Mouse (Mus musculus): ENCODE data around the gene Fgf9.
A peak's percentile ranks its signal among the peaks of the same experiment; 100 is the strongest.

Fgf9 gene

DNA sequence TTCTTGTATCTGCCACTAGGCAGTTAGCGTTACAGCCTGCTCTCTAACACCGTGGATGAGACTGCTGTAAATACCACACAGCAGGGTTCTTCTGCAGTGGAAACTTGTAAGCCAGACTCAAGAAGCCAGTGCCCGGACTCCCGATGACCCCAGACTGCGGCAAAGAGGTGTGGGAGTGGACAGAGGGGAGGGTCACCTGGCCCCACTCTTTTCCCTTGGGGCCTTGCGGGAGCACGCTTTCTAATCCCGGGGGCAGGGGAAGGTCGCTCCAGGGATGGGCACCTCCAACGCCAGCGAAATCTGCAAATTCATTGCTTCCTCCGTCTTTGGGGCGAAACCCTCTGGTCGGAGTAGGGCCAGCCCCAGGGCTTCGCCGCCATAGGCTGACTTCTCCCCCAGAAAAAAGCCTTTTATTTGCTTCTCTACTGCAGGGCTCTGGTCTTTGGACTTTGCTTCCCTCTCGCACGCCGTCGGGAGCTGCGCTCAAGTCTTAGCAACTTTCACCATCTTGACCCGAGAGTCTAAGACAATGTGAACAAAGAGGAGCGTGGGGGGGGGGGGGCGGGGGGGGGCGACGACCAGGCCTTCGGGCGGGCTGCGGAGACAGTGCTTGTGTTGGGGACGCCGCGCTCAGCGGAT is at the start of gene Fgf9:
Gene Fgf9 (plus strand): TSS at position 67 of the 639 bp plus-strand sequence.
- peak; percentile 15 to 17 for DNase-seq (ENCODE audit: low spot score in 2 of 2)

GRCm38 (mm10) chr14:58034567-58034966 is 35.8 kb upstream of the Fgf9 start:
- DNase-seq (ENCODE audit: low spot score in 2 of 2): peak in 1 of 2 experiments; percentile 30

DNA sequence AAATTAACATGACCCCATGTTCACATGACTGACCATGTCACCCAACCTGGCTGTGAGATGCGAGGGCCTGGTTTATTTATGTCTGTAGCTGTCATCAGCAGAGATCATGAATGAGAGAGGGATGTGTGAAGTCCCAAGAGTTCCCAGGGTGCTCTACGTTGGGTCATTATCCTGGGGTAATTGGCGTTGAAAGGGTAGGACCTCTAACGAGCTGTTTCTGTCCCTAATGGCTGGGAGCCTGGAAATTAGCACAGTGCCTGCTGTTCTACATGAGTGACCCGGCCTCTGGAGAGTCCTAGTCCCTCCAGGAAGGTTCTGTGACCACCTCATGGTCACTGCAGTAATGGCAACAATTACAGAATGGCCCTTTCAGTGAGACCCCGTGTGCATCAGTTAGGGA is 34.2 kb upstream of the Fgf9 start:
- DNase-seq (ENCODE audit: low spot score in 2 of 2): no peak

DNA sequence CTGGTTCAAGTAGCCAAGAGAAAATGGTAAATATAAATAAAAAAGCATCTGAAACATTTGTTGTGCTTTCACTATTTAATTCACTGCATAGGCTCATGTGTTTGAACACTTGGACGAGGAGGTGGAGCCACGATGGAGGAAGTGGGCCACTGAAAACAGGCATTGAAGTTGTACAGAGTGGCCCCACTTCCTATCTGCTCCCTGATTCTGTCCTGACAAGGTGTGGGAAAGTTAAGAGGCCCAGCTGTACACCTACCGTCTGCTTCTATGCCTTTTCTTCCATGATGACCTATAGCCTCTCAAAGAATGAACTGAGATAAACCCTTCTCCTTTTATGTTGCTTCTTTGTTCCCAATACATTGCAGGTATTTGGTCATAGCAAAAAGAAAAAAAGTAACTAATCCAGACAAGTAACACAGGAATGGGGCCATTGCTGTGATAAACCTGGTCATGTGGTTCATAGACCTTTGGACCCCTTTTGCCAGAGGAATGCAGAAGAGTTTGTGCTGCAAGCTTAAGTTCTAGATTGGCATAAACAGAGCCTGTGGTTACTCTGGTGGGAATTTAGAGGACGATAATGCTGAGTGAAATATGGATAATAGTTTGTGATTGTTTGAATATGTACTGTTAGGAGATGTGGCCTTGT is 23.6 kb upstream of the Fgf9 start:
- DNase-seq (ENCODE audit: low spot score in 2 of 2): no peak

DNA sequence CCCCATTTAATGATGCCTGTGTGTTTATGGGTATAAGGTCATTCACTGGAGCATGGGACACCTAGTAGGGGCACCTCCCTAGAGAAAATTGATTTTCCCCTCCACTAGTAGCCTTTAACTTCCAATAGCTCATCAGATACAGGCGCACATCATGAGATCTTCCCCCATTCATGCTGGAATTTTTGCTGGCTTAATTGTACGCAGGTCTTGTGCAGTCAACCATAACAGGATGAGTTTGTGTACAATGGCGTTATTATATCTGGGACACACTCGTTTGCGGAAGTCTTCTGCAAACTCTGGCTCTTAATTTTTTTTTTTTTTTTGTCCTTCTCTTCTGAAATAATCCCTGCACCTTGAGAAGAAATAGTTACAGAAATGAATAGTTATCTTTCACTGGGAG is 19.7 kb upstream of the Fgf9 start:
- DNase-seq (ENCODE audit: low spot score in 2 of 2): no peak

DNA sequence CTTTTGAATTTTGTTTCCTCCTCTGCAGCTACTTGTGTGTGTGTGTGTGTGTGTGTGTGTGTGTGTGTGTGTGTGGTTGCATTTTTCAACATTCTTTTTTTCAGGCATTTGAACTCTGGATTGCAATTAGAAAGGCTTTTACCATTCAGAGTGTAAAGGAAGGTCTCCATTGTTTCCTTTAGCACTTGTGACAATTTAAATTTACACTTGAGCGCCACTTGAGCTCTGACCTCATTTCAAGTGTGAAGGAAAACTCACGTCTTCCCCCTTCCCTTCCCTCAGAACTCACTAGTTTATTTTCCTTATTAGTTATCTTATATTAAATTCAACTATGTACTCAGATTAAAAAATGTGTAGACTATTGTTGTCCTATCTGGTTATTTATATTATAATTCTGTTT is 2.8 kb upstream of the Fgf9 start:
- DNase-seq (ENCODE audit: low spot score in 2 of 2): no peak

GRCm38 (mm10) chr14:58068641-58069040 is 1.7 kb upstream of the Fgf9 start:
- no peak for DNase-seq (ENCODE audit: low spot score in 2 of 2)

GRCm38 (mm10) chr14:58069927-58070326 is 420 bp upstream of the Fgf9 start:
- DNase-seq (ENCODE audit: low spot score in 2 of 2): no peak

GRCm38 (mm10) chr14:58071120-58071641 is 834 bp downstream of the Fgf9 start:
- DNase-seq (ENCODE audit: low spot score in 2 of 2): peak; percentile 31 to 57

DNA sequence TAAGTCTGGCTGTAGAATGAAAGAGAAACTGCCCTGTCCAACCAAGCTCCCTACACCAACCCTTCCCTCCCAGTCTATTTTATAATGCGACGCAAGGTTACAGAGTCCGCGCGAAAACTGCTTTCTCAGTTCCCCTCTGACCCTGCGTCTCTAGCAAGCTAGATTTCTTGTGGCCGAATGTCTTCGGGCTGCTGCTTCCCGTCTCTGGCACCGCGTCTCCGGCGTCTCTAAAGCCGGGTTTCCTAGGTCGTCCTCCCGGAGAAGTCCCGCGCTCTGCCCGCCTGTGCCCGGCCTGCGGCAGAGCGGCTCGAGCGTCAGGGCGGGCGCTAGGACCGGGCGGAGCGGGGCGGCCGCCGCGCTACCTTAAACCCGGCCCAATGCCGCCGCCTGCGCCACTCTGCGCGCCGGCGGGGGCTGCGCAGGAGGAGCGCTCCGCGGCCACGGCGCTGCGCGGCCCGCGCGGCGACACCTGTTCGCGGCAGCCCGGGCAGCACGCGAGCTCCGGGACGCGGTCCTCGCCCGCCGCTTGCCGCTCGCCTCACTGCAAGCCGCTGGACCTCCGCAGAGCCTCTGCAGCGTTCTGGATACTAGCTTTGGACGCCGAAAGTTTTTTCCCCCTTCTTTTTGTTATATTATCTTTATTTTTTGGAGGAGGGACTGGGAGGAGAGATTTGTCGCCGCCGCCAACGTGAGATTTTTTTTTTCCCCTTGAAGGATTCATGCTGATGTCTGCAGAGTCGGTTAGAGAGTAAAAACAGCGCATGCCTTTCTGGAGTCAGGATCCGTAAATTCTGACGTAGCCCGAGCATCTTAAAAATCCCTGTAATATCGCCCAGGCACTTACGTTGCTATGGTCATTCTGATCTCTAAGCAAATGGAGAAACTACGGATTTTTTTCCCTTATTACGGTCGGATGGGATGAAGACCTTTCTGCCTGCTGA is 1.8 kb downstream of the Fgf9 start:
- peak; percentile 54 to 66 for DNase-seq (ENCODE audit: low spot score in 2 of 2)

GRCm38 (mm10) chr14:58072771-58073501 is 2.6 kb downstream of the Fgf9 start:
- peak in 1 of 2 experiments; percentile 12 for DNase-seq (ENCODE audit: low spot score in 2 of 2)

- DNase-seq (ENCODE audit: low spot score in 2 of 2): peak in 1 of 2 experiments; percentile 2
Measured at GRCm38 (mm10) chr14:58073936-58074335, 3.6 kb downstream of the Fgf9 start.

DNA sequence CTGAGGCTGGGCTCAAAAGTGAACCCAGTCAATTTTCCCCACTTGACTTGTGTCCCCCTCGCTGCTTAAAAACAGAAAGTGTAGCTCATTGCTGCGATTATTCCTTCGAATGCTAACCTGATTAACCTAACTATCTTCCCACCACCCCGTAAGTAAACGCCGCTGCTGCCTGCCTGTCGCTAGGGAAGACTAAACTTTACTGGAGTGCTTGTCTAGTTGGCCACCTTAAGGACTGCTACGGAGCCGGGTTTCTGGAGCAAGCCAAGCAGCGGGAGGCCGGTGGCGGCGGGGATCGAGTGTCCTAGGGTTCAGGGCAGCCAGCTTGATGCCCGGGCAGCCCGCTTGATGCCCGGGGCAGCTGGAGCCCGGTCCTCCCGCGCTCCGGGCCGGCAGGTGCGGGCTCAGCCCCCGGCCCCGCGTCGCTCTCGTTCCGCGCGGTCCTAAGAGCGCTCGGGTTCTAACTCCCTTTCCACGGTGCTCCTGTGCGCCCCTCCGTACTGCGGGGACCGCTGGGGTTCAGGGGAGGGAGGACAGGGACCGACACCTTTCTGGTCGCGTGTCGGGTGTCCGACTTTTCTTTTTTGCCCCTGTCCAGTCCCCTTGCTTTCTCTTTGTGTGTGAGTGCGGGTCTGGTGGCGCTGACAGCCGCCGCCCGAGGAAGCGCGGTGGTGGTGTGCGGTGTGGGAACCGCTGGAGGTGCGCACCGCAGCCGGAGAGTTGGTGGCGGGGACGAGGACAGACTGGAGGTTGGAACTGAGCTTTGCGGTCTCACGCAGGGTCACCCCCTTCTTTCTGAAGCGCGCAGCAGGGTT is 4.5 kb downstream of the Fgf9 start:
- peak in 1 of 2 experiments; percentile 21 for DNase-seq (ENCODE audit: low spot score in 2 of 2)

DNA sequence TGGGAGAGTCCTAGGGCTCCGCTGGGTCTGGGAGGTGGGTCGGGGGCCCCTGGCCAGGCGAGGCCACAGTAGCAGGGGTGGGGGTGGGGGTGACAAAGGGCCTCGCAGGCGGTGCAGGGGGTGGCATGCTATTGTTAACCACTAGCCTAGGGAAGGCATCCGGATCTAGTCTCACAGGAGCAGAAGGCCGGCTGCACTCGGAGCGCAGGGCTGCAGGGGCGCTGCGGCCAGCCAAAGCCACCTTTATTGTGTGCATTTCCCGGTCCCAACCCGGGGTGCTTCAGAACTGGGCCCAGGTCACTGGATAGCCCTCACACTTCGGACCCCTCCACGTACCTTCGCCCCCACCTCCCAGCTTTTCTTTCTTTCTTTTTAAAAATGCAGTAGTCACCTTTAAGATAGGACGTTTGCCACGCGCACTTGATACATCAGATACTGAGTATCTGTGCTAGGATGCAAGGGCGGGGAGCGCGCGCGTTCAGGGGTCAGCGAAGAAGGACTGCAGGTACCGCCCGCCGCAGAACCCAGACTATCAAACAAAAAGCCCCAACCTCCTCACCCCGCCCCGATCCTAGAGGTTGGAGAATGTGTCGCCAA is 5.2 kb downstream of the Fgf9 start:
- DNase-seq (ENCODE audit: low spot score in 2 of 2): peak in 1 of 2 experiments; percentile 11

DNA sequence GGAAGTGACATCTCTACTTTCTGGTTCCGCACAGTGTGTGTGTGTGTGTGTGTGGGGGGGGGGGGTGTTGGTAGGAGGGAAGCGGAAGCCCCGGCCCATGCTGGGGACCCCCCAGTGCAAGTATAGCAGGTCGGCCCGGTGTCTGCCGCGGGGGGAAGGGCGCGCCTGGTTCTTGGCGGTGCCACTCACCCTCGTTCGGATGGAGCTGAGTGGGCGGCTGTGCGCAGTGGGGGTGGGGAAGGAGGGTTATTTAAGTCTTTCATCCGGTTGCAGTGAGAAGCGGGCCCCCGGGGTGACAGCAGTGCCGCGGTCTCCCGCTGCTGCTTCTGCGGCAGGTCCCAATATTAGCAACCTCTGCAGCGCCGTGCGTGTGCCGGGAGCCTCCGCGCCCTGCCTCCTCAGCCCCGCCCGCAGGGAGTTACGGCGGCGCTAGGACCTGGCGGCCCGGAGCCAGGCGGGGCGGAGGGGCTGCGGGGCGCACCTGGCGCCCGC is 5.7 kb downstream of the Fgf9 start:
- DNase-seq (ENCODE audit: low spot score in 2 of 2): peak; percentile 19 to 25

DNA sequence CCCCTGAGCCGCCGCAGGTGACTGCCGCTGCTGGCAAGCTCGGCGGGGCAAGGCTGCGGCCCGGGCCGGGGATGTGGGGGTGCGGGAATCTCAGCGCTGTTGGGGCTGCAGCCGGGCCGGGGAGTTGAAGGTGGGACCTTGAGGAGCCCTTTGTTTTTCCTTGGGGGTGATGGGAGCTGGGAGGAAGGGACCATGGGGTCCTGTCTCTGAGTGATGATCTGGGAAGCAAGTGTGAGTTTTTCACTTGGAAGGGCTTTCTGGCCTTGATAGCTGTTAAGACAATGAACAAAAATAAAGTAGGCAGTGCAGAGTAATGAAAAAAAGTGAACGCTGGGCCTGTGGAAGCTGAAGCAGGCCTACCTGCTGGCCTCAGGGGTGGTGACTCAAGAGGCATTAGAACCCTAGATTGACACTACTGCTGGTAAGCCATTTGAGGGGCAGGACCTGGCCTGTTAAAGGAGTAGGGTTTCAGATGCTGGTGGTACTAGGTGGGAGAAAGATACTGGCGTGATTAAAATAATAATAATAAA is 6.4 kb downstream of the Fgf9 start:
- no peak for DNase-seq (ENCODE audit: low spot score in 2 of 2)

GRCm38 (mm10) chr14:58079471-58079870 is 9.1 kb downstream of the Fgf9 start:
- no peak for DNase-seq (ENCODE audit: low spot score in 2 of 2)

GRCm38 (mm10) chr14:58081955-58082354 is 11.6 kb downstream of the Fgf9 start:
- DNase-seq (ENCODE audit: low spot score in 2 of 2): peak in 1 of 2 experiments; percentile 17

- DNase-seq (ENCODE audit: low spot score in 2 of 2): no peak
Measured at GRCm38 (mm10) chr14:58084240-58084639, 13.9 kb downstream of the Fgf9 start.

- no peak for DNase-seq (ENCODE audit: low spot score in 2 of 2)
Measured at GRCm38 (mm10) chr14:58087326-58087725, 17.0 kb downstream of the Fgf9 start.
